Mouse (Mus musculus) frontal cortex, postnatal 36 days (tissue): ENCODE results near the gene 1700015G11Rik.
A peak's percentile ranks its signal among the peaks of the same experiment; 100 is the strongest.

ENCODE experiments used
- DNase-seq, 2 experiments: peaks; one replicate each; pipeline ENCODE4 v3.0.0; 2022; ENCODE audit warnings: low spot score in 2 of 2

Gene 1700015G11Rik

GRCm38 (mm10) chr7:52015628-52016027, at the start of gene 1700015G11Rik:
1700015G11Rik (minus strand) TSS chr7:52015728.
- no peak for DNase-seq

GRCm38 (mm10) chr7:52056954-52057353, 41.4 kb upstream of the 1700015G11Rik start:
- no peak for DNase-seq

- DNase-seq = no peak
Measured at GRCm38 (mm10) chr7:52056274-52056673, 40.7 kb upstream of the 1700015G11Rik start.

- DNase-seq = no peak
Measured at GRCm38 (mm10) chr7:52055831-52056230, 40.3 kb upstream of the 1700015G11Rik start.

GRCm38 (mm10) chr7:52037600-52038582, 22.4 kb upstream of the 1700015G11Rik start:
- DNase-seq = peak; percentile 21 to 70

- no peak for DNase-seq
Measured at GRCm38 (mm10) chr7:52024050-52024626, 8.6 kb upstream of the 1700015G11Rik start.

- DNase-seq = no peak
Measured at GRCm38 (mm10) chr7:52022039-52022438, 6.5 kb upstream of the 1700015G11Rik start.

- no peak for DNase-seq
Measured at GRCm38 (mm10) chr7:52015180-52015579, 348 bp downstream of the 1700015G11Rik start.

GRCm38 (mm10) chr7:52013457-52013856, 2.1 kb downstream of the 1700015G11Rik start:
- no peak for DNase-seq

- no peak for DNase-seq
Measured at GRCm38 (mm10) chr7:52007138-52007537, 8.4 kb downstream of the 1700015G11Rik start.

GRCm38 (mm10) chr7:52006296-52006630, 9.3 kb downstream of the 1700015G11Rik start:
- DNase-seq = no peak

- DNase-seq = peak; percentile 86 to 95
Measured at GRCm38 (mm10) chr7:52005511-52006295, 9.8 kb downstream of the 1700015G11Rik start, which contains the start of gene Svip. Svip (minus strand) TSS chr7:52006018.

- DNase-seq = no peak
Measured at GRCm38 (mm10) chr7:51991020-51991419, 24.5 kb downstream of the 1700015G11Rik start.

GRCm38 (mm10) chr7:51986909-51987308, 28.6 kb downstream of the 1700015G11Rik start:
- DNase-seq = no peak

GRCm38 (mm10) chr7:51985763-51986162, 29.8 kb downstream of the 1700015G11Rik start:
- DNase-seq = peak in 1 of 2 experiments; percentile 26

- peak in 1 of 2 experiments; percentile 45 for DNase-seq
Measured at GRCm38 (mm10) chr7:51982303-51982702, 33.2 kb downstream of the 1700015G11Rik start.

GRCm38 (mm10) chr7:51979271-51979670, 36.3 kb downstream of the 1700015G11Rik start:
- DNase-seq = no peak

GRCm38 (mm10) chr7:51975181-51975580, 40.3 kb downstream of the 1700015G11Rik start:
- DNase-seq = no peak

- DNase-seq = no peak
Measured at GRCm38 (mm10) chr7:51973526-51973925, 42.0 kb downstream of the 1700015G11Rik start.

- DNase-seq = no peak
Measured at GRCm38 (mm10) chr7:51973091-51973490, 42.4 kb downstream of the 1700015G11Rik start.

- DNase-seq = peak in 1 of 2 experiments; percentile 67
Measured at GRCm38 (mm10) chr7:51972252-51972855, 43.2 kb downstream of the 1700015G11Rik start.
